Mouse (Mus musculus): ENCODE measurements around the gene Tnni1.
A peak's percentile ranks its signal among the peaks of the same experiment; 100 is the strongest.

Gene Tnni1

DNA sequence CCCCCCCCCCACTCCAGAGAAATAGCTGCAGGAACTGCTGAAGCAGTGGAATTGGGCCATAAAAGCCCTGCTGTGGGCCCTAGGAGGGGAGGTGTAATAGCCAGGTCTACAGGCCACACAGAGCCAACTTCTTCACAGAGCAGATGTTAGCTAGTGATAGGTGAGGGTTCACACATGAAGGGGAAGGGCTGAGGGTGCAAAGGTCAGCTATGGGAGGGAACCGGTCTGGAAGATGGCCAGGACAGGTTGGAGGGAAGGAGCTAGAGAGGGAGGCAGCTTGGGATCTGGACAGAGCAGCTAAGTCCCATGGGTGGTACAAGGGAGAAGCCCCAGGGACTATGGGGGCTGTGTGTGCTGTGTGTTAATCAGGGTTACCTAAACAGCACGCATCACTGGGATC is 30.9 kb downstream of the Tnni1 start:
- DNase-seq (ENCODE audit: low spot score): no peak

DNA sequence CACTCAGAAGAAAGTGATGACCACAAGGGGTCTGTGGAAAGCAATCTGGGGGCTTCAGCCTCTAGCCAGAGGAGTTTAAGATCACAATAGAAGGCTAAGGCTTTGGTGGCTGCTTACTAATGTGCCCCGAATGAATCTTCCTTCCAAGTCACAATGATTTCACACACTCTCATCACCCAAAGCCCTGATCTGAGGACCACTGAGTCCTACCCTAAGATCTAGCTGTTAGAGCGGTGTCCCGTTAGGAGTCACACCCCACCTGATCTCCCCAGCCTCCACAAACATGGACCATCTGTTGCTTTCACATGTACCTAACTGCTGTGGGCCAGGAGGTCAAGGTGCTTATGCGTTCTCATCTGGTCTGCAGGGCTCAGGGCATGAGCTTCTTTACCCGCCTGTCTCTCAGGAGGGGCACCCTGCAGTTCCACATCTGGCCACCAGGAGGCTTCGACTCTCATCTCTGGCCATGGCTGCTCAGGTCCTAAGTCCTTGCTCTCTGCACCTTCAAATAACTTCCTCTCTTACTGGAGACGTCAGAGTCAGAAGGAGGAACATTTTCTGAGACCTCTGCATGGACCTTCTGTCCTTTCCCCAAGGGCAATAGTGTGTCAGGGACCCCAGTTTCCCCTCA is 31.9 kb downstream of the Tnni1 start:
- DNase-seq (ENCODE audit: low spot score): peak; percentile 78

DNA sequence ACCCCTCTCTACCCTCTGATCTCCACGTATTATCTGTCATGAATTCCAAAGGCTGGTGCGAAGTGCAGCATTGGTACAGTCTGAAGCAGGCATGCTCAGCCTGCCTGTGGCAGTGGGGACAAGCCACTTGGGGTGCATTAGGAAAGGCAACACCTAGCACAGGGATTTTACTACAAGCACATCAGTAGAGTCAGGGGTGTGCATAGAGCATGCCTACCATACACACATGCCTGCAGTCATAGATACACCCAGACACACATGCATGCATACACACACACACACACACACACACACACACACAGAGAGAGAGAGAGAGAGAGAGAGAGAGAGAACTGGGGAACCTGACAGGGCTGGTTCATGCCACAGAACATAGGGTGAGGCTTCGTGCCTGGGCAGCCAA is 33.0 kb downstream of the Tnni1 start:
- DNase-seq (ENCODE audit: low spot score): no peak

DNA sequence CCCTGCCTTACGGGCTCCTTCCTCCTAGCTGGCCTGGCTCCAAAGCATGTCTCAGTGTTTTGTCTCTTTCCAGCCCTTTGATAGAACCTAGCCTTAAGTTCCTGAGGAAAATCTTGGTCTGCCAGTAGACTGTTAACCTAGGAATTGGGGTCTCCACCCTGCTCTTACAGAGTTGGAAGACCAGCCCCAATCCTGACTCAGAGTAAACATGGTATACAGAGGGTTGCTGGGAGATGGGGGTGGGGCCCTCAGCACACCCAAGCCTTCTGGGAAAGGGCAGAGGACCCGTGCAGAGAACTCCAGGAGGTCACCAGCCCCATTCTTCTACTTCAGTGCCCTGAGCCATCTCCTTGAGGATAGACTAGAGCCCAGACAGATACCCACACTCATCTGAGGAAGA is 33.4 kb downstream of the Tnni1 start:
- DNase-seq (ENCODE audit: low spot score): no peak

DNA sequence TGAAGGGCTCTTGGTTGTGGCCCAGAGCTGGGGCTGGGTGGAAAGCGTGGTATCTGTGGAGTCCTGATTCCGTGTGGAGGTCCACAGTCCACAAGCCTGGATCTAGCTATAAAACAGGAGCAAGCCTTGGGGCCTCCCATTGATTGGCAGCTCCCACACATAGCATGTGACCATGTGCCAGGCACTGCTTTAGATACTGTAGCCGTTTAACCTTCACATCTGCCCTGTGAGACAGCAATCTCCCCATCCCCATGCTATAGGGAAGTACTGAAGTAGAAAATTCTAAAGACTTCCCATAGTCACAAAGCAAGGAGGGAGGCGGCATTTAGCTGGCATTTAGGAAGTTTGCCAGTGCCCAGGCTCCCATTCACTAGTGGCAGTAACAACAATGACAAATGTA is 33.8 kb downstream of the Tnni1 start:
- DNase-seq (ENCODE audit: low spot score): no peak

DNA sequence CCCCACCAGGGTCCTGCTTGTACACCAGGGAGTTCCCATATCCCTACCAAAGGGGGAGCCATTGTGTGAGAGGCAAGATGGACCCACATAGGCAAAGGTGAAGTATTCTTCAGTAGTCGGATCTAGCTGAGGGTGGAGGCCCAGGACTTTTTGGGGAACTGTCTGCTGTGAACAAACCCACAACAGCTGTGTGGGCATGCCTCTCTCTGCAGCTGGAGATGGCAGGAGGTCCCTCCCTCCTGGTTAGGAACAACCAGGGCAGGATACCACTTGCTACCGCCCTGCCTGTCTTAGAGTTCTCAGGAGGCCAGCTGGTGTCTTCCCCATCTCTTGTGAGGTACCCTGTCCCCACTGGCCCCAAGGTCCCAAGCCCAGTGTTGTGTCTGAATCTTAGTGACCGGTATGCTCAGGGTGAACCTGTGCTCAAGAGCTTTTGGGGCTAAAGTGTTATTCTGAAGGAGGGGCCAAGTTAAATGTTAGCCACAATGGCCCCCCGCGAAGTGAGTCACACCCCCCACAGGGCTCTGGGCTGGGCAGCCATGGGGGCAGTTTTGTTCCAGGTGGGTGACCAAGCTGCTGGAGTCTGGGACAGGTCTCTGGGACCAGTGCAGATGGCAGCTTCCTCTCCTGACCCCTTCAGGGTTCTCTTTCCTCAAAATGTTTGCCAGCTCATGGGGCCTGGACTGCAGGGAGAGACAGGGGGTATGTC is 34.6 kb downstream of the Tnni1 start:
- DNase-seq (ENCODE audit: low spot score): no peak

DNA sequence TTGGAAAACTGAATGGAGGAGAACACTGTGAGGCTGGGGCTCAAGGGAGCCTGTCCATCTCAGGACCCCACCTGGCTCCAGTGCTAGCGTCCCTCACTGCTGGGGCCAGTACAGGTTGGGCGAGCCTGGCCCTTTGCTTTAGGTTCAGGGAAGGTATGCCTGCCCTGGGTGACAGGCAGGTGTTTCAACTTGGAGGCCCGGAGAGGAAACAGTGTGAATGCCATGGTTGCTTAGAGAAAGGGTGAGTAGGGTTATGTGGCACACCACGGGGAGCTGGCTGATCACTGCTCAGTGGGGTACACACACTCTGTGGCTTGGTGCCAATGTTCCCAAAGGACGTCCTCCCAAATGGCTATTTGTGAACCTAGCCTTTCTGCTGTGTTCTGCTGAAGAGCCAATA is 35.3 kb downstream of the Tnni1 start:
- no peak for DNase-seq (ENCODE audit: low spot score)

DNA sequence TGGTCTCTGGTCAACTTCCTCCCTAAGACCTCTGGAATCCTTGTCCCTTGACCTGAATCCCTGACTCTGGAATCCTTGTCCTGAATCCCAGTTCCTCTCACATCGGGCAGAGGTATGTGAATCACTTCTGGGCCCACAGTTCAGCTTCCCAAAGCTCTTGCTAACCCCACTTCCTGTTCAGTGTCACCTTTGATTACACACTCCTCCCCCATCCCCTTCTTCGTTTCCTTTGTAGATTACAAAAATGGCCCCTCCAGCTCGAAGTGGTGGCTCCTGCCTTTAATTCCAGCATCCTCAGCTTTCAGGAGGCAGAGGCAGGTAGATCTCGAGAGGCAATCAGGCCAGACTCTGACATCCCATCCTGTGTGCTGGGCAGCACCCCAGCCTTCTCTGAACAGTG is 38.4 kb downstream of the Tnni1 start:
- DNase-seq (ENCODE audit: low spot score): no peak

DNA sequence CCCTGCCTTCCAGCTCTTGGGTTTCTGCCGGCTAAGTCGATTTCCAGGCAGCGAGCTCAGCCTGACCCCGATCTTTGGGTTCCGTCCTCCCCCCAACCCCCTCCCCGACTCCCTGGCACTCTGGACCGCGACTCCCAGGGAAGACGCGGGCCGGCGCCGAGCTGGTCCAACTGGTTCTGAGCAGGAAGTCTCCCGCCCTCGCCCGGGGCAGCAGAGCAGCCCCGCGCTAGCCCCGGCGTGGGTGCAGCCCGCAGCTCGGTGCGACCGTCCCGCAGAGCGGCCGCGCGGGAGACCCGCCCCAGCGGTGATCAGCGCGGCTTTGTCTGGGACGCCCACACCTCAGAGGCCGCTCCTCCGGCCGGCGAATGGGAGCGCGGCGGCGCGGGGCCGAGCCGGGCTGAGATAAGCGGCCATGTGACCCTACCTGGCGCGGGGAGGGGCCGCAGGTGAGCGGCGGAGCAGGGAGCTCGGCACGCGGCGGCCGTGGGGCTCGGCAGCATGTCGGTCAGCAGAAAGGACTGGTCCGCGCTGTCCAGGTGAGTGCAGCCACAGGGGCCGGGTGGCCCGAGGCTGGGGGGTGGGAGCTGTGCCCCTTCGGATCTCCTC is 39.4 kb downstream of the Tnni1 start, which contains the start of gene Lad1:
Gene Lad1 (plus strand): TSS at position 118 of the 606 bp plus-strand sequence.
- peak; percentile 42 for DNase-seq (ENCODE audit: low spot score)

DNA sequence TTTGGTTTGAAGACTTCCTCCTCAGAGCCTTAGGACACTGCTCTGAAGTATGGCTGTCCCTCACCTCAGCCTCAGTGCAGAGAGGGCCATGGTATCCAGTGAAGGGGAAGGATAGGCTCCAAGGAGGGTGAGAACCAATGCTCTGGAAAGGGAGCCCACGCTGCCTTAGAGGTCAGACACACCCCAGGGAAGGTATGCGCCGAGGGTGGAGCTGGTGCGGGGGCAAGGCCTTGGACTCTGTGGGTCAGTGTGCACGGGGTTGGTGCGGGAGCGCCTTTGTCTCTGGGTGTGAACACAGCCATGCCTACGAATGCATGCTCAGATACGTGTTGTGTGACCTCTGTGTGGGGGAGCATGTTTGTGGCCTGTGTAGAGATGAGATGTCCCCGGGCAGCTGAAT is 40.8 kb downstream of the Tnni1 start:
- no peak for DNase-seq (ENCODE audit: low spot score)

DNA sequence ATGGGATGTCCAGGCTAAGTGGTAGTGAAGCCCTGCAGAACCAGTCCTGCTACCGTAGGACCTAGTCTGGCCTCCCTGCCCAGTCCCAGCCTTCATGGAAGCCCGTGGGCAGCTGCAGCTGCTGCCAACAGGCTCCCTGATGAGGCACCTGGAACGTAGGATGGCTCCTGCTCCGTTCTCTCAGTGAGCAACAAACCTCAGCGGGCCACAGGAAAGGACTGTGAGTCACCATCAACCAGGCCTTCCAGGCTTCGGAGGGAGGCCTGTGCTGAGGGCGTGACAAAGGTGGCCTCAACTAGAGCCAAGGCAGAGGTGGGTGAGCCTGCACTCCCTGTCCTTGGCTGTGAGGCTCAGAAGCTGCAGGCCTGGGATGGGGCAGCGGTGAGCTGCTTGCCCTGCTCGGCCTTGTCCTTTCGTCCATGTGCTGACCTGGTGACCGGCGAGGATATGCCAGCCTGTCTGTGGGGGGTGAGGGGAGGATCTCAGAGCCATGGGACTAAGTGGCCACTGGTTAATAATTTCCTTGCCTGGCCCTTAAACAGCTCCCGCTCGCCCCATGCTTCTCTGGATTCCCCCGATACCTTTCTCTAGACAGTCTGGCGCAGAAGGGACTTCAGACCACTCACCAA is 41.6 kb downstream of the Tnni1 start:
- DNase-seq (ENCODE audit: low spot score): no peak

DNA sequence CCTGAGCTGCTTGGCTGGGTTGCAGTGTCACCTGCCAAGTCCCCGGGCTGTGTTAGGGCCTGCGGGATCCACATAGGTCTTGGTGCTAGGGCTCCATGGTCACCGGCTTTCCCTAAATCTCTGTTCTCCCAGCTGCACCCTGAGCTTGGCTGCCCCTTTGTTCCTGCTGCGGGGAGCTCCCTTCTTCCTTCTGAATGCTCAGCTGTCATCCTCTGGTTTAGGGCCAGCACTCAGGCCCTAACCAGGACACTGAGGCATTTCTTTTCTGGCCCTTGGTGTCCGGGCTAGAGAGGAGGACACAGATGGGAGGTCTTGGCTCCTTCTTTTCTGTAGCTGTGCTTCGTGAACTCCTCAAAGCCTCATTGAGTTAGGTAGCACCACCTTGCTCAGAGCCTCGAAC is 42.5 kb downstream of the Tnni1 start:
- DNase-seq (ENCODE audit: low spot score): no peak

DNA sequence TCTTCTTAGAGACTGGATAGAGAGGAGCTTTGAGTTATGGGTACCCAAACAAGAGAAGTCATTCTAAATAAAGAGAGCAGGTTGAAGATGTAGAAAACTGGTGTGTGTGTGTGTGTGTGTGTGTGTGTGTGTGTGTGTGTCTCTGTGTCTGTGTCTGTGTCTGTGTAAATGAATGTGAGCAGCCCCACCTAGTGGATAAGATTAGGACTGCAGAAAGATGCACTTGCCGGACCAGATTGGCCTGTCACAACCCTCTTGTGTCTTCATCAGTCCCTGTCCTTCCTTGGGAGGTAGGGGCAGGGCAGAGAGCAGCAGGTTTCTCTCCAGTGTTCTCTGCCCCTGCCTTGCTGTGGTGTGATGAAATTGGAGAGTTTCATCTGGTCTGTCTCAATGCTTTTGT is 49.7 kb downstream of the Tnni1 start:
- DNase-seq (ENCODE audit: low spot score): no peak

DNA sequence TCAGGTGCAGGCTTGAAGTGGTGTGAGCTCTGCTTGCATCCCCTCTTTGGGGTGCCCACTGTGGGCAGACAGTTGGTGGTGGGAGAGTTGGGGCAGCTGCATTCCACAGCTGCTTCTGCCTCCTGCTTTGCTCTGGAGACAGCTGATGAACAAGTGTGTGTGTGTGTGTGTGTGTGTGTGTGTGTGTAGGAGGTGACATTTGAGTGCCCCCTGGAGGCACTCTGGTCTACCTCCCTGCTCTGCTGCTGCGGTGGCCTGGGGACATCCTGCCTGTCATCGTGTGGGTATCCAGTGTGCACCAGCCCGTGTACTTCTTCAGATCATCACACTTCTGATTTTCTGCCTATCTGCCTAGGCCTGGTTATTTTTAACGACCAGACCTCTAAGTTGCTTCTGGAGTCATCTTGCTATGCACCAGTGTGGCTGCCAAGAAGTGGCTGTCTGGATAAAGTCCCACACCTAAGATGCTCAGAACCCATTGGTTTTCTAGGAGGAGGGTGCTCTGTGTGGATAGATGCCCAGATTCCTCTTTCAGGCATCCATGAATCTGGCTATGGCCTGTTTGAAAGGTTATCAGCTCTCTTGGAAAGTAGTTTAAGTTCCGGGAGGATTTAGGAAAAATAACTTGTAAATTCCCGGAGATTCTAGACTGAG is 55.1 kb downstream of the Tnni1 start:
- no peak for DNase-seq (ENCODE audit: low spot score)

DNA sequence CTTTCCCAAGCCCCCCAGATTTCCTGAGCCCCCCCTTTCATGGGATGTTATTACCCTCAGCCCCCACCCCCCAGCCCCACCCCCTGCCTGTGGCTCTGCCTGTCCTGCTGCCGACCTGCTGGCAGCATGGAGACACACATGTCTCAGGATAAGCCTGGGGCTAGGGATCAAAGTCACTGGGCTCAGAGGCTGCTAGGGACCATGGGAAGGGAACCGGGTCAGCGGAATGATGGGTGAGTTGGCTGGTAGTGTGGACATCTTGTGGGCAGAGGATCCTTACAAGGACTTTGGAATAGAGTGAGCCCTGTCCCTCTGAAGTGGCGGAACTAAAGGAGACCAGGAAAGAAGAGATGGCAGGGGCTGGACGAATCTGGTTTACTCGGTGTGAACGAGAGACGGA is 55.7 kb downstream of the Tnni1 start:
- no peak for DNase-seq (ENCODE audit: low spot score)

DNA sequence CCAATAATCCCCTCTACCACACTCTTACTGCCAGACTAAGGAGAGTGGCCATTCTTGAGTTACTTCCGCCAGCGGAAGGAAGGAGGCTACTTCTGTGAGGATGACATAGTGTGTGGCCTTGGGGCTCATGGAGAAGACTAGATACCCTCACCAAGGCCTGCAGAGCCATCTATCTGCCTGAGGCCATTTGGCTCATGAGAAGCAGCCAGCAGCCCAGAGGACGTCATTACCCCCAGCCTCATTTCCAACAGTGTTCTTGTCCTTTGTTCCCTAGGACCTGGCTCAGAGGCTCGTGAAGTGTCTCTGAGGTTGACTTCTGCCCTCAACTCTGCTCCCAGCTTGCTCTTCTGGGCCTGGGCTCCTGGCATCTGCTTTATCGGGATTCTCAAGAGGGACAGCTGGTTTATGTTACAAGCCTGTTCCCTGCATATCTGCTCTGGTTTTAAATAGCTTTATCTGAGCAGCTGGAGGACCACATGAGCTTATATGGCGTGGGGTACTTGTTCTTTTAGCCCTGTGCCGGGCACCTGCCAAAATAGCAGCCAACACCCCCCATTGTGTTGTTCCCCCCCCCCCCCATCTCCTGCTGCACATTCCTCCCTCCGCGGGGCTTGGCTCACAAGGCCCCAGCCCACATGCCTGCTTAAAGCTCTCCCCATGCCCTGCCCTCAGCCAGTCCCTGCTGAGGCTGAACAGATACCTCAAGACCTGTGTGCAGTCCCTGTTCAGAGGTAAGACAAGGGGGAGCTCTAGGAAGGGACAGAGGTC is 56.7 kb downstream of the Tnni1 start, which contains the start of gene Tnnt2:
Gene Tnnt2 (plus strand): TSS at position 639 of the 768 bp plus-strand sequence.
- no peak for DNase-seq (ENCODE audit: low spot score)

DNA sequence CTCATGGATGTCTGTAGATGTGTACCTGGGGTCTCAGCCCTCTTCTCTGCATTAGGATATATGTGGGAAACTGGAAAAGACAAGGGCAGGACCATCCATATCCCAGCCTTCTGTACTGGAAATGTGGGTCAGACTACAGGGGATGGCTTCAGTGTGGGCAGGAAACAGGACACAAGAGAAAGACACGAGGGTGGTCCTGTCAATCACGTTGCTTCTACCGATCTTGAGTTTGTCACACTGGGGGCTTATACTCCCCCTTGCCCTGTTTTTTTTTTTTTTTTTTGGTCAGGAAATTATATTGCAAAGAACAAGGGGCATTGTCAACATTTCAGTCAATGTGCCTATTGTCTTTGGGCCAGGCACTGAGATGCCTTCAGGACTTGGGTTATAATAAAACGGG is 59.4 kb downstream of the Tnni1 start:
- no peak for DNase-seq (ENCODE audit: low spot score)

DNA sequence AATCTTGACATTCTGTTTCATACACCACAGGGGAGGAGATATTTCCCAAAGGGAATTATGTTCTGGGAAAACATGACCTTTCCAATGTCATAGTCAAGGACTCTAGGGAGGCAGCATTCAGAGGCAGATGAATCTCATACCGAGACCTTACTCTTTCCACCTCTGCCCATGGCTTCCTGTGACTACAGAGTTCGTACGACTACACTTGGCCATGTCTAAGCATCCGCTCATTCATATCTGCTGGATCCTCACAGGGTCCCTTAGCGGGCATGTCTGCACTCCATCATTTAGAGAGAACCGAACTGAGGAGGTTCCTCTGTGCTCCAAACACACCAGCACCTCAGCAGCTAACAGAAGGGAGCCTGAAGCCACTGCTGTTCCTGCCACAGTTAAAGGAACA is 59.8 kb downstream of the Tnni1 start:
- DNase-seq (ENCODE audit: low spot score): no peak

DNA sequence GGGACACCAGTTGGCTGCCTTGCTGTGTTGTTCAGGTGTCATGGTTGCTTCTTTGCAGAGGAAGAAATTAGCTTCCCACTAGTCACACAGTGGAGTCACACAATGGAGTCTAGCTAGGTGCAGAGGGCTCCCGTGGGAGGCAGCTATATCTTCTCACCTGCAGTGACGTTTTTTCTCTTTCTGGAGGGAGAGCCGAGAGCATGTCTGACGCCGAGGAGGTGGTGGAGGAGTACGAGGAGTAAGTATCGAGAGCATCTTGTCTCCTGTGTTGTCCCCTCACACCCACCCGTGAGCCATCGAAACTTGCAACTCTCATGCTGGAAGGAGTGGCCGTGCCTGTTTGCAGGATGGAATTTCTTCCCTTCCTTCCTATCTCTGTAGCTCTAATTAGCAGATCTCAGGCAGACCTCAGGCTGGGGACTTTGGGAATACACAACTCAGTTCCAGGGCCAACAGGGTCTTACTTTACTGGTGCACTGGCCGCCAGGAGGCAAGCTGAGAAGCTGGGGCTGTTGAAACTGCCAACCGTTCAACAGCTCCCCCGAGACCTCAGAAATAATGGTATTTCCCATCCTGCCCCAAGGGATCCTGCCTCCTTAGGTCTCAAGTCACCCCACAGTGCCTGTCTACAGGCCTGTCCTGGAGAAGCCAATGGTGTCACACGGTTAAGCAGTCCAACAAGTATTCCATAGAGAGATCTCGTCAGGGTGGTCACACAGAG is 61.6 kb downstream of the Tnni1 start:
- DNase-seq (ENCODE audit: low spot score): no peak

DNA sequence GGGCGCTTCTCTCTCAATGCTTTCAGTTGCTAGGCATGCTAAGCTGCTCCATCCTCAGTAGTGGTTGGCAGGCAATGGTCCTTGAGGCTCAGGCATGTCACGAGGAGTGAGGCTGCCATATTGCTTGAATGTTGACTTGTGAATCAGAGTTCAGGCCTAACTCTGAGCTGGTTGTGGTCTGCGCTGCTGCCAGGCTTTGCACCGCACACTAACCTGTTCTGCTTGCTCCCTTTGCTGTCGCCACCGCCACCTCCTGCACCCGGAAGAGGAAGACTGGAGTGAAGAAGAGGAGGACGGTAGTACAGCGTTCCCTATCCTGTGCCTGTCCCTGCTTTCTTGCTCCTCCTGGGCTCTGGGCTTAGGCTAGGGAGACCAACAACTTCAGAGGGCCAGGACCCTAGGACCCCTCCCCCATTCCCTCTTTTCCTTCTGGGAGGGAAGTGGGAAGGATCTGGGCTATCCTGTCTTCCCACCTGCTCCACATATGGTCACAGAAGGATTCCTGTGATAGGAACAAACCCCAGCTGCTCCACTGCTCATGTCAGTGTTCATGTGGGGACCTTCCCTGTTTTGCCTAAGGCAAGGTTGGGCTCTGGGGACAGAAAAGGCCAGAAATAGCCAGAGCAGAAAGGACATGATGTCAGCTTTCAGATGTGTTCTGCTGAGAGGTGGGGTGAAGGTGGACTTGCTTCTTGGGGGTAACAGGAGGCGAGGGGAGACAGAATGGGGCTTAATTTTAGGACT is 64.5 kb downstream of the Tnni1 start:
- DNase-seq (ENCODE audit: low spot score): no peak
